Mouse (Mus musculus): ENCODE results near the gene Trim7. TPM values are rescaled to one million over a fixed set of nuclear protein-coding genes. Genes with fewer than 3 reads are reported as not detected.
A peak's percentile ranks its signal among the peaks of the same experiment; 100 is the strongest.

Gene Trim7
- polyA plus RNA-seq, 1 experiment, result 80.3 TPM

DNA sequence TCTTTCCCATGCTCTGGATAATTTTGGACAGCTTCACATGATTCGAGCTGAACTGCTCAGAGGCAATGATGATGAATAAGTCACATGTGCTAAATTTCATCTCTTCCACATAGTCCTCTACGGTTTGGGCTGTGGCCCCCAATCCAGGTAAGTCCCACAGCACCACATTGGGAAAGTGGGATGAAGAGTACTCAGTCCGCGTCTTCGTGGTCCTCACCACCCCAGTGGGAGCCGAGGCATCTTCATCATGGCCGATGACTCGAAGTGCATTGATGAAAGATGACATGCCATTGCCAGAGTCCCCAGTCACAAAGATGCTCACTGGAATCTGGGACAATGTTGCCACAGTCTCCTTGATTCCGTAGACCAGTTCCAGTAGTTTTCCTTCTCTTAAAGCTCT is 40.5 kb downstream of the Trim7 start:
- H3K27me3 ChIP-seq (replicated peaks; ENCODE audit: control insufficient read depth, insufficient read depth, low read length), result no peaks in the 10 kb centered on the region
- H3K4me3 ChIP-seq (ENCODE audit: insufficient read depth, low read depth, low read length), result no peak overlapping the region
- H3K27ac ChIP-seq (ENCODE audit: insufficient read depth, low read depth, low read length), result no peak overlapping the region
- TF ChIP-seq CTCF (conservative IDR thresholded peaks at IDR 0.05; ENCODE audit: insufficient read depth, insufficient read length, low read depth, low read length) (no peak), POLR2A (IDR thresholded peaks at IDR 0.05; ENCODE audit: low read depth, low read length) (no peak)
- 95% methylated on average over 9 of the region's 9 CpGs for WGBS
- DNase-seq, result no peak
- peaks cover 7% of the 10 kb centered on the region for H3K36me3 ChIP-seq (ENCODE audit: control insufficient read depth, insufficient read depth, low read length)
- H3K4me1 ChIP-seq (ENCODE audit: control insufficient read depth, insufficient read depth, low read length), result no peaks in the 10 kb centered on the region

DNA sequence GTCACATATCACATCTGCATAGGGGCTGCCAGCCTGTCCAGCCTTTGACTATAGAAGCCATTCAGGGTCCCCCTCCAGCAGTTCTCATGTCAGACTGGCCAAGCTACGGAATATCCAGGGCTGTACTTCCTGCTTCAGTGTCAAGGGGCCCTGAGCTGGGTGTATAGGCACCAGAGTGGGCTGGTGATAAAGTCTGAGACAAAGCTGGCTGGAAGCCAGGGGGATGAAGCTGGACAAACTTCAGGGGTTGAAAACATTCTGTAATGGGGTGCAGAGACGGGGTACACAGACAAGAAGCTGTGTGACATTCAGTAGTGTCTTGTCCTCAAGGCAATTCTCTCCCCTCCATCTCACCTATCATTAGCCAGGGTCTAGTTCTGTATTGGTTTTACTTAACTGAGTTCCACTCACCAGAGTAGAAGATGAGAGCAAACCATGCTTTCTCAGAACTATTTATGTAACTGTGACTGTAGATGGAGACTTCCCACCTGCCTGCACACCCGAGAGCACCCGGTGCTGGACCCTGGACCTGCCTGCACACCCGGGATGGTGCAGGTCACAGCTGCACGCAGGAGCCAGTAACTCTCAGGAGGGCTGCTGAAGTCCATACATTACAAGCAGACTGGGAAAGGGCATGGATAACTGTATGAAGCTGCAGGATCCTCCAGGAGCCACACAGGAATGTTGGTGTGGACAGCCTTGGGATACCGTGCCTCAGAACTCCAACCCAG is 43.6 kb downstream of the Trim7 start:
- TF ChIP-seq CTCF (conservative IDR thresholded peaks at IDR 0.05; ENCODE audit: insufficient read depth, insufficient read length, low read depth, low read length) (no peak), POLR2A (IDR thresholded peaks at IDR 0.05; ENCODE audit: low read depth, low read length) (no peak)
- 15% methylated on average over 7 of the region's 7 CpGs for WGBS
- peak; percentile 61 for DNase-seq
- Histone ChIP-seq H3K4me3 (ENCODE audit: insufficient read depth, low read depth, low read length) (peak overlapping the region; percentile 60), H3K4me1 (ENCODE audit: control insufficient read depth, insufficient read depth, low read length) (peaks cover 19% of the 10 kb centered on the region; the same call in 1 of the 2 replicates), H3K27me3 (replicated peaks; ENCODE audit: control insufficient read depth, insufficient read depth, low read length) (no peaks in the 10 kb centered on the region), H3K27ac (ENCODE audit: insufficient read depth, low read depth, low read length) (peak overlapping the region; percentile 3), H3K36me3 (ENCODE audit: control insufficient read depth, insufficient read depth, low read length) (peaks cover 7% of the 10 kb centered on the region)

DNA sequence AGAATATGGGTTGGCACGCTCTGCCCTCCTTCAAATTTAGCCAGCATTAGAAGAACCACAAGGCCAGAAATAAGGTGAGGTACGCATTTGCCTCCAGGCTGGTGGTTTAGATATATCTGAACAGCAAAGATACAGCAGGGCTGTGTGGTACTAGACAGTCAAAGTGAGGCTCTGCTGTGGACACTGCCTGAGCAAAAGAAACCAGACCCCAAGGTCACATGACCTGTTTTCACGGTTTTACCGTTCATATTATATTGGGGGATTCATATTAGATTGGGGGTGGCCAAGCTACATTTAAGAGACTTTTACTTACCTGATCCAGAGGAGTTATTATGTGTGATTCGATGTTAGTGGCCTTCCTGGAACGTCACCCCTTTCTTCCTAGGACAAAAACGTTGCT is 44.8 kb downstream of the Trim7 start:
- Histone ChIP-seq H3K4me3 (ENCODE audit: insufficient read depth, low read depth, low read length) (peak overlapping the region; percentile 92), H3K4me1 (ENCODE audit: control insufficient read depth, insufficient read depth, low read length) (peaks cover 19% of the 10 kb centered on the region; the same call in 1 of the 2 replicates), H3K27me3 (replicated peaks; ENCODE audit: control insufficient read depth, insufficient read depth, low read length) (no peaks in the 10 kb centered on the region), H3K27ac (ENCODE audit: insufficient read depth, low read depth, low read length) (peak overlapping the region; percentile 89), H3K36me3 (ENCODE audit: control insufficient read depth, insufficient read depth, low read length) (peaks cover 7% of the 10 kb centered on the region)
- no peak for TF ChIP-seq CTCF (conservative IDR thresholded peaks at IDR 0.05; ENCODE audit: insufficient read depth, insufficient read length, low read depth, low read length)
- no peak for TF ChIP-seq POLR2A (IDR thresholded peaks at IDR 0.05; ENCODE audit: low read depth, low read length)
- no peak for DNase-seq
- 9% methylated on average over 7 of the region's 7 CpGs for WGBS

DNA sequence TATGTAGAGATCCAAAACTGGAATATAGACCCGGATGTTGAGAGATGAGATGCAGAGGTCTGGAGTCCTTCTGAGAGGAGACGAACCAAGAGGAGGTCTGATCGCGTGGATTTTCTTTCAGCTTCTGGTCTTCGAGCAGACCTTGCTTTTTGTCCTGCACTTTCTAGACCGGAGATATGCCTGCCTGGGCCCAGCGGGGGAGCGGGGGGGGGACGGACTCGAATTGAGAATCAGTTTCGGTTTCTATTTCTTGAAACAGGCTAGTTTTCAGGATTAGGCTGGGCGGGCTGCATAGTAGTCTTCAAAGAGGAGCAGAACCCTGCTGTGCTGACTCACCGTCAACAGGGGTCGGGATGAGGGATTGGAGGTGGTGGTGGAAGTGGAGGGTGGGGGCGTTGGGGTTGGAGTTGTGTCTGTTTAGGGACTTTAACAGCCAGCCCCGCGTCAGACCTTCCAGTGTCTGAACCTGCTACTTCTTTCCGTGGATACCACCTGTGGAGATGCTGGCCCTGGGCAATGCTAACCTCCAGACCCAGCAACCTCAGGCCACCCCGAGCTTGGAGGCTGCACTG is 45.3 kb downstream of the Trim7 start, which contains the start of gene Irgm1:
Gene Irgm1, minus strand, starts transcription at position 483 of the 572 bp plus-strand sequence.
- H3K4me1 ChIP-seq (ENCODE audit: control insufficient read depth, insufficient read depth, low read length), result peaks cover 19% of the 10 kb centered on the region; the same call in 1 of the 2 replicates
- peak within 1 kb of the TSS; percentile 92 for H3K4me3 ChIP-seq (ENCODE audit: insufficient read depth, low read depth, low read length)
- TF ChIP-seq CTCF (conservative IDR thresholded peaks at IDR 0.05; ENCODE audit: insufficient read depth, insufficient read length, low read depth, low read length) (no peak), POLR2A (IDR thresholded peaks at IDR 0.05; ENCODE audit: low read depth, low read length) (peak; percentile 5)
- WGBS, result under 1% methylated on average over 19 of the region's 19 CpGs
- no peaks in the 10 kb centered on the region for H3K27me3 ChIP-seq (replicated peaks; ENCODE audit: control insufficient read depth, insufficient read depth, low read length)
- peaks cover 2% of the 10 kb centered on the region for H3K36me3 ChIP-seq (ENCODE audit: control insufficient read depth, insufficient read depth, low read length)
- DNase-seq, result peak; percentile 89
- peak within 1 kb of the TSS; percentile 89 for H3K27ac ChIP-seq (ENCODE audit: insufficient read depth, low read depth, low read length)

DNA sequence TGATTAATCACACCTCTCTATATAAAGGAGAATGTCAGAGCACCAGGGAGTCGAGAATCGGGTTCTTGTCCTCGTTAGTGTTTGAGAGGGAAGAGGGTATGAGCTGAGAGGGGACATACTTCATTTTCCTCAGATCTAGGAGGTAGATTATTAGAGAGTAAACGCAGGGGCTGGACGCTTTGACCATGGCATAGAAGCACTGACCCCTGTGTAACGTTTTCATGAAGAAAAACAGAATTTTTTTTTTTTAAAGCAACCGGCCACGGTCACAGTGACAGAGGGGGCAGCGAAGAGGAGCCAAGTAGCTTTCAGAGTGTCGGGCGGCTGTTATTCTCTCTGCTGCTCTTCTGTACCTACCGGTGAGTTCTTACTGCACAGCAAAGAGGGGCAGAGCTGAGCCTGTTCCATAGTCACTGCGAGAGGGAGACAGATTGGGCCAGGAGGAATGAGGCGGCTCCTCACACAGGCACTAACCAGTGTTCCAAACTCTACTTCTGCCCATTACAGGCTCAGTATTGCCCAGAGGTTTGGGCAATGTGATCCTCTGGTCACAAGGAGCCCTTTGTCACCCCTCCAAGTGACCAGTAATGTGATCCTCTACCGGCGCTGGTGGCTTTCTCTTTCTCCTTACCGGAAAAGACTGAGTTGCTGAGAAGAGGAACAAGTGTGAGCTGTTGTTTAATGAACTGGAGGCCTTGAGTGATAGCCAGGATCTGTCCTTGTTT is 46.0 kb downstream of the Trim7 start:
- no peaks in the 10 kb centered on the region for H3K36me3 ChIP-seq (ENCODE audit: control insufficient read depth, insufficient read depth, low read length)
- under 1% methylated on average over 17 of the region's 17 CpGs for WGBS
- no peaks in the 10 kb centered on the region for H3K27me3 ChIP-seq (replicated peaks; ENCODE audit: control insufficient read depth, insufficient read depth, low read length)
- DNase-seq, result peak; percentile 61
- peak overlapping the region; percentile 89 for H3K27ac ChIP-seq (ENCODE audit: insufficient read depth, low read depth, low read length)
- H3K4me1 ChIP-seq (ENCODE audit: control insufficient read depth, insufficient read depth, low read length), result peaks cover 19% of the 10 kb centered on the region; the same call in 1 of the 2 replicates
- H3K4me3 ChIP-seq (ENCODE audit: insufficient read depth, low read depth, low read length), result peak overlapping the region; percentile 92
- TF ChIP-seq CTCF (conservative IDR thresholded peaks at IDR 0.05; ENCODE audit: insufficient read depth, insufficient read length, low read depth, low read length) (no peak), POLR2A (IDR thresholded peaks at IDR 0.05; ENCODE audit: low read depth, low read length) (no peak)

DNA sequence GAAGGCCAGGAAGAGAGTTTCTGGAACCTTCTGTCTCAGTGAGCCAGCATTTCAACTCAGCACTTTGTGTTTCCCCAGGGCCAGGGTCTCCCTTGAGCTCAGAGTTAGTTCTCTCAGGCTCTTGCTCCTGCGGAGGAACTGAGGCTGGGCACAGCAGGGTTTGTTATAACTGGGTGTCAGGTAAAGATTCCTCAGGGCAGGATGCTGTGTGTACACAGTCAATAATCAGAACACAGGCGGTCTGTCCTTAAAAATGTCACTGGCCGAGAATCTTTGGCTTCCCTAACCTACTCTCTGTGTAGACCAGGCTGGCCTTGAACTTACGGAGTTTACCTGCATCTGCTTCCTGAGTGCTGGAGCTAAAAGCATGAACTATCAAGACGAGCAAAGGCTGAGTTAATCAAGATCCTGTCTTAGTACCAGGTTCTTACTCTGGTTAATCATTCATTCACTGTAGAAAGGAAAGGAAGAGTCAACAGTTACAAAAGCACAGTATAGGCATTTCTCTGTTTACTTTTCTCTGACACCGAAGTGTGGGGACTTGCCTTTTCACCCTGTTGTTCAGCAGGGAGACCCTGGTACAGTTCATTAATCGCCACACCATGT is 46.9 kb downstream of the Trim7 start:
- 60% methylated on average over 7 of the region's 7 CpGs for WGBS
- no peaks in the 10 kb centered on the region for H3K27me3 ChIP-seq (replicated peaks; ENCODE audit: control insufficient read depth, insufficient read depth, low read length)
- H3K27ac ChIP-seq (ENCODE audit: insufficient read depth, low read depth, low read length), result peak overlapping the region; percentile 89
- no peak overlapping the region for H3K4me3 ChIP-seq (ENCODE audit: insufficient read depth, low read depth, low read length)
- peaks cover 19% of the 10 kb centered on the region; the same call in 1 of the 2 replicates for H3K4me1 ChIP-seq (ENCODE audit: control insufficient read depth, insufficient read depth, low read length)
- no peak for TF ChIP-seq POLR2A (IDR thresholded peaks at IDR 0.05; ENCODE audit: low read depth, low read length)
- no peak for TF ChIP-seq CTCF (conservative IDR thresholded peaks at IDR 0.05; ENCODE audit: insufficient read depth, insufficient read length, low read depth, low read length)
- DNase-seq, result peak; percentile 31
- no peaks in the 10 kb centered on the region for H3K36me3 ChIP-seq (ENCODE audit: control insufficient read depth, insufficient read depth, low read length)
